Mouse (Mus musculus): ENCODE results near the gene Map3k19. TPM values are rescaled to one million over a fixed set of nuclear protein-coding genes. Genes with fewer than 3 reads are reported as not detected.

The Map3k19 gene
- polyA plus RNA-seq (2015; fragmentation: Nextera tagmentation; extraction: Ambion mirVana): 0.20 and 0.42 TPM in 2 replicates

GRCm38 (mm10) chr1:127854486-127855222 lies at the start of gene Map3k19:
Map3k19 (minus strand) TSS chr1:127855031.
- no peak within 1 kb of the TSS for H3K27ac ChIP-seq (ENCODE audit: low read length)
- WGBS: 69% methylated on average over 14 of the region's 14 CpGs
- no peak for ATAC-seq
- H3K9me3 ChIP-seq (ENCODE audit: control insufficient read depth, low read length): peaks cover 6% of the 10 kb centered on the region; the same call in 1 of the 2 replicates
- no peaks in the 10 kb centered on the region for H3K4me1 ChIP-seq (replicated peaks; ENCODE audit: control insufficient read depth, insufficient read depth, low read length)
- no peak within 1 kb of the TSS for H3K4me3 ChIP-seq (replicated peaks; ENCODE audit: low read length)
- no peaks in the 10 kb centered on the region for H3K36me3 ChIP-seq (ENCODE audit: control insufficient read depth, insufficient read depth)
- no peaks in the 10 kb centered on the region for H3K27me3 ChIP-seq (replicated peaks; ENCODE audit: control insufficient read depth, insufficient read depth, low read length)
- no peak within 1 kb of the TSS for H3K4me2 ChIP-seq (ENCODE audit: low read length)
- no peak within 1 kb of the TSS for H3K9ac ChIP-seq (replicated peaks; ENCODE audit: low read depth, low read length)

GRCm38 (mm10) chr1:127899401-127899800 lies 44.6 kb upstream of the Map3k19 start:
- no peak overlapping the region for H3K9ac ChIP-seq (replicated peaks; ENCODE audit: low read depth, low read length)
- no peak overlapping the region for H3K4me3 ChIP-seq (replicated peaks; ENCODE audit: low read length)
- no peaks in the 10 kb centered on the region for H3K27me3 ChIP-seq (replicated peaks; ENCODE audit: control insufficient read depth, insufficient read depth, low read length)
- H3K4me2 ChIP-seq (ENCODE audit: low read length): no peak overlapping the region
- 86% methylated on average over 1 of the region's 1 CpGs for WGBS
- no peaks in the 10 kb centered on the region for H3K4me1 ChIP-seq (replicated peaks; ENCODE audit: control insufficient read depth, insufficient read depth, low read length)
- no peak overlapping the region for H3K27ac ChIP-seq (ENCODE audit: low read length)
- no peak for ATAC-seq
- H3K36me3 ChIP-seq (ENCODE audit: control insufficient read depth, insufficient read depth): peaks cover 3% of the 10 kb centered on the region; the same call in 1 of the 2 replicates
- H3K9me3 ChIP-seq (ENCODE audit: control insufficient read depth, low read length): no peaks in the 10 kb centered on the region

- peak overlapping the region; percentile 82 for H3K4me3 ChIP-seq (replicated peaks; ENCODE audit: low read length)
- H3K4me1 ChIP-seq (replicated peaks; ENCODE audit: control insufficient read depth, insufficient read depth, low read length): peaks cover 9% of the 10 kb centered on the region
- no peak overlapping the region; the same call in 1 of the 2 replicates for H3K27ac ChIP-seq (ENCODE audit: low read length)
- peak overlapping the region; percentile 83 for H3K9ac ChIP-seq (replicated peaks; ENCODE audit: low read depth, low read length)
- 29% methylated on average over 8 of the region's 8 CpGs for WGBS
- no peak for ATAC-seq
- H3K36me3 ChIP-seq (ENCODE audit: control insufficient read depth, insufficient read depth): 0 out of 2 replicates have a peak, but pooled peaks cover 4% of the 10 kb centered on the region
- H3K9me3 ChIP-seq (ENCODE audit: control insufficient read depth, low read length): no peaks in the 10 kb centered on the region
- H3K4me2 ChIP-seq (ENCODE audit: low read length): peak overlapping the region; percentile 73
- H3K27me3 ChIP-seq (replicated peaks; ENCODE audit: control insufficient read depth, insufficient read depth, low read length): no peaks in the 10 kb centered on the region
These were observed 14.4 kb upstream of the Map3k19 start for GRCm38 (mm10) chr1:127869276-127869675.

GRCm38 (mm10) chr1:127868300-127869261 lies 13.8 kb upstream of the Map3k19 start, which contains the start of gene Rab3gap1:
Rab3gap1 (plus strand) TSS chr1:127868773.
- ATAC-seq: peak; percentile 99
- peak within 1 kb of the TSS; percentile 78 for H3K27ac ChIP-seq (ENCODE audit: low read length)
- H3K4me1 ChIP-seq (replicated peaks; ENCODE audit: control insufficient read depth, insufficient read depth, low read length): peaks cover 9% of the 10 kb centered on the region
- H3K27me3 ChIP-seq (replicated peaks; ENCODE audit: control insufficient read depth, insufficient read depth, low read length): no peaks in the 10 kb centered on the region
- H3K9ac ChIP-seq (replicated peaks; ENCODE audit: low read depth, low read length): peak within 1 kb of the TSS; percentile 83
- H3K4me2 ChIP-seq (ENCODE audit: low read length): peak within 1 kb of the TSS; percentile 73
- H3K4me3 ChIP-seq (replicated peaks; ENCODE audit: low read length): peak within 1 kb of the TSS; percentile 82
- 11% methylated on average over 45 of the region's 47 CpGs for WGBS
- H3K36me3 ChIP-seq (ENCODE audit: control insufficient read depth, insufficient read depth): 0 out of 2 replicates have a peak, but pooled peaks cover 3% of the 10 kb centered on the region
- H3K9me3 ChIP-seq (ENCODE audit: control insufficient read depth, low read length): no peaks in the 10 kb centered on the region

DNA sequence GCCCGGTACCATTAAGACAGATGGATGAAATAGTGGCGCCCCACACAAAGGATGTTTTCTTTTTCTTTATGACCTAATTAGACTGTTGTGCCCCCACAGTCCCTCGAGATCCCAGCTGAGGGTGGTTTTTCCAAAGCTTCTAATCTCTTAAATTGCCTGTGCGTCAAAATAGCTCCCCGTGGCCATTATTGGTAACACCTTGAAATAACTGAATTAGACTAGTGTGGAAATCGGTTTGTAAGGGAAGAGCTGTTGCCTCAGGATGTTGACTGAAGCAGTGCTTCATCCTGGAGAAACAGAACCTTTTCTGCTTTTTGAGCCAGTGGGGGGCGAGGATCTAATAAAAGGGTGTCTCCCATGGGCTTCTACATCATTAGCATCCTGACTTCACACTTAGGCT lies 9.0 kb upstream of the Map3k19 start:
- Histone ChIP-seq H3K4me3 (replicated peaks; ENCODE audit: low read length) (no peak overlapping the region), H3K27ac (ENCODE audit: low read length) (no peak overlapping the region), H3K4me1 (replicated peaks; ENCODE audit: control insufficient read depth, insufficient read depth, low read length) (no peaks in the 10 kb centered on the region), H3K36me3 (ENCODE audit: control insufficient read depth, insufficient read depth) (no peaks in the 10 kb centered on the region), H3K9me3 (ENCODE audit: control insufficient read depth, low read length) (no peaks in the 10 kb centered on the region), H3K27me3 (replicated peaks; ENCODE audit: control insufficient read depth, insufficient read depth, low read length) (no peaks in the 10 kb centered on the region), H3K4me2 (ENCODE audit: low read length) (no peak overlapping the region), H3K9ac (replicated peaks; ENCODE audit: low read depth, low read length) (no peak overlapping the region)
- 49% methylated on average over 7 of the region's 7 CpGs for WGBS
- no peak for ATAC-seq

DNA sequence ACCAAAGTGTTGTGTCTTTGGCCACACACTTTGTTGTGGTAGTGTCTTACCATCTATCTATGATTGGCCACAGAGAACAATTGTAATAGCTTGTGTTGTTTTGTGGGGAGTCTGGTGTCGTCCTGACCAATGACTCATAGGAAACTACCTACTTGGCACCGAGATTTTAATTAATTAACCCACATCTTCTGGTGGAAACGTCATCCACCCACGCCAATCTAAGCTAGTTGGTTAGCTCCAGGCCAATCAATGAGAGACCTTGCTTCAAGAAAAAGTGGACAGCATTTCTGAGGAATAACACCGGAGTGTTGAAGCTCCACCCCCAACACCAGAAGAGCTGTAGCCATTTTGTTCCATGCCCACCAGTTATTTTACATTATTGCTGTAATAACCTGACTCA lies 7.1 kb upstream of the Map3k19 start:
- Histone ChIP-seq H3K4me2 (ENCODE audit: low read length) (no peak overlapping the region), H3K27ac (ENCODE audit: low read length) (no peak overlapping the region), H3K4me1 (replicated peaks; ENCODE audit: control insufficient read depth, insufficient read depth, low read length) (no peaks in the 10 kb centered on the region), H3K27me3 (replicated peaks; ENCODE audit: control insufficient read depth, insufficient read depth, low read length) (no peaks in the 10 kb centered on the region), H3K36me3 (ENCODE audit: control insufficient read depth, insufficient read depth) (no peaks in the 10 kb centered on the region), H3K9me3 (ENCODE audit: control insufficient read depth, low read length) (no peaks in the 10 kb centered on the region), H3K4me3 (replicated peaks; ENCODE audit: low read length) (no peak overlapping the region), H3K9ac (replicated peaks; ENCODE audit: low read depth, low read length) (no peak overlapping the region)
- WGBS: 87% methylated on average over 5 of the region's 5 CpGs
- ATAC-seq: no peak

DNA sequence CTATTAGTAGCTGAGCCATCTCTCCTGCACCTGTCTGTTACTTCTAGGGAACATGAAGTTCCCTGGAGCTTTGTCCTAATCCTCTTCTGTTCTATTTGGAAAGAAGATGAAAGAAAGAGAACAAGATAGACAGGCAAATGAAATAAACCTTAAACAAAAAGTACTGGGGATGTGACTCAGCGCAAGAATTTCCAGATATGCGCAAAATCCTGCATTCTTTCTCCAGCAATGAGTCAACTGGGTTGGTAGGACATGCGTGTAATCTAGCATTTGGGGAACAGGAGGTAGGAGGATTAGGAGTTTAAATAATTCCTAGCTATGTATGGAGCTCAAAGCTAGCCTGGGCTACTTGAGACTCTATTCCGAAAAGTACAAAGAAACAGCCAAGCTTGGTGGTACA lies 5.7 kb upstream of the Map3k19 start:
- Histone ChIP-seq H3K4me1 (replicated peaks; ENCODE audit: control insufficient read depth, insufficient read depth, low read length) (no peaks in the 10 kb centered on the region), H3K4me3 (replicated peaks; ENCODE audit: low read length) (no peak overlapping the region), H3K27ac (ENCODE audit: low read length) (no peak overlapping the region), H3K4me2 (ENCODE audit: low read length) (no peak overlapping the region), H3K36me3 (ENCODE audit: control insufficient read depth, insufficient read depth) (no peaks in the 10 kb centered on the region), H3K9me3 (ENCODE audit: control insufficient read depth, low read length) (no peaks in the 10 kb centered on the region), H3K27me3 (replicated peaks; ENCODE audit: control insufficient read depth, insufficient read depth, low read length) (no peaks in the 10 kb centered on the region), H3K9ac (replicated peaks; ENCODE audit: low read depth, low read length) (no peak overlapping the region)
- 91% methylated on average over 4 of the region's 4 CpGs for WGBS
- ATAC-seq: no peak

- no peak overlapping the region for H3K4me3 ChIP-seq (replicated peaks; ENCODE audit: low read length)
- no peaks in the 10 kb centered on the region for H3K4me1 ChIP-seq (replicated peaks; ENCODE audit: control insufficient read depth, insufficient read depth, low read length)
- H3K9ac ChIP-seq (replicated peaks; ENCODE audit: low read depth, low read length): no peak overlapping the region
- H3K27me3 ChIP-seq (replicated peaks; ENCODE audit: control insufficient read depth, insufficient read depth, low read length): no peaks in the 10 kb centered on the region
- no peak overlapping the region for H3K4me2 ChIP-seq (ENCODE audit: low read length)
- H3K27ac ChIP-seq (ENCODE audit: low read length): no peak overlapping the region
- 90% methylated on average over 6 of the region's 6 CpGs for WGBS
- no peaks in the 10 kb centered on the region for H3K9me3 ChIP-seq (ENCODE audit: control insufficient read depth, low read length)
- no peaks in the 10 kb centered on the region for H3K36me3 ChIP-seq (ENCODE audit: control insufficient read depth, insufficient read depth)
- ATAC-seq: no peak
These were observed 5.1 kb upstream of the Map3k19 start for GRCm38 (mm10) chr1:127859799-127860400.
